Mouse (Mus musculus) kidney, embryonic 14.5 days (tissue): ENCODE data around the gene Gk2. TPM values are rescaled to one million over a fixed set of nuclear protein-coding genes. Genes with fewer than 3 reads are reported as not detected.

Experiments used
- ATAC-seq: fragments of 200-750 bp; cut with Nextera tagmentation; 2 replicates; pipeline ENCODE4 v1.8.0; 2017; ENCODE audit warnings: moderate number of reproducible peaks, mild to moderate bottlenecking, moderate TSS enrichment, moderate library complexity; ENCODE audit not compliant: low FRiP score, low TSS enrichment
- H3K27ac ChIP-seq: fragments of 300-500 bp; sonication (generic); 2 replicates; pipeline ENCODE4 v1.5.1; 2014; ENCODE audit warnings: low read depth, mild to moderate bottlenecking, low read length, moderate library complexity, mixed read lengths
- H3K27me3 ChIP-seq: fragments of 300-500 bp; sonication (generic); 2 replicates; pipeline ENCODE4 v1.6.1; 2014; ENCODE audit warnings: mild to moderate bottlenecking, low read length; ENCODE audit not compliant: control insufficient read depth, insufficient read depth
- H3K36me3 ChIP-seq: fragments of 300-500 bp; sonication (generic); 2 replicates; pipeline ENCODE4 v1.6.1; 2014; ENCODE audit warnings: low read length, mixed read lengths; ENCODE audit not compliant: control insufficient read depth, insufficient read depth
- H3K4me1 ChIP-seq: fragments of 300-500 bp; sonication (generic); 2 replicates; pipeline ENCODE4 v1.6.1; 2014; ENCODE audit warnings: low read length, mixed read lengths; ENCODE audit not compliant: control insufficient read depth, insufficient read depth
- H3K4me2 ChIP-seq: fragments of 300-500 bp; sonication (generic); replicated peaks from 2 replicates; pipeline ENCODE4 v1.6.1; 2014; ENCODE audit warnings: low read depth, mild to moderate bottlenecking, low read length
- H3K4me3 ChIP-seq: fragments of 300-500 bp; sonication (generic); 2 replicates; pipeline ENCODE4 v1.5.1; 2014; ENCODE audit warnings: mild to moderate bottlenecking, low read length
- H3K9ac ChIP-seq: fragments of 300-500 bp; sonication (generic); 2 replicates; pipeline ENCODE4 v1.6.1; 2014; ENCODE audit warnings: low read depth, mild to moderate bottlenecking, low read length, moderate library complexity
- H3K9me3 ChIP-seq: fragments of 300-500 bp; sonication (generic); 2 replicates; pipeline ENCODE4 v1.6.1; 2016; ENCODE audit warnings: low read length; ENCODE audit not compliant: control insufficient read depth
- WGBS: fragments of 180-500 bp; shearing (Covaris S2); extraction: QIAGEN DNeasy Blood & Tissue Kit; methylation state at CpG from one replicate; pipeline ENCODE4 v1.1.7; 2014; 5-methylcytosine and 5-hydroxymethylcytosine counted together
- polyA plus RNA-seq: library from polyadenylated mRNA; unstranded; fragments of >200 nt; fragmentation: Nextera tagmentation; extraction: Ambion mirVana; gene quantifications from 2 replicates; pipeline ENCODE4 v1.2.1, GENCODE M21; 2014

The Gk2 gene
- polyA plus RNA-seq, 1 experiment from 2014 or later: not detected

DNA sequence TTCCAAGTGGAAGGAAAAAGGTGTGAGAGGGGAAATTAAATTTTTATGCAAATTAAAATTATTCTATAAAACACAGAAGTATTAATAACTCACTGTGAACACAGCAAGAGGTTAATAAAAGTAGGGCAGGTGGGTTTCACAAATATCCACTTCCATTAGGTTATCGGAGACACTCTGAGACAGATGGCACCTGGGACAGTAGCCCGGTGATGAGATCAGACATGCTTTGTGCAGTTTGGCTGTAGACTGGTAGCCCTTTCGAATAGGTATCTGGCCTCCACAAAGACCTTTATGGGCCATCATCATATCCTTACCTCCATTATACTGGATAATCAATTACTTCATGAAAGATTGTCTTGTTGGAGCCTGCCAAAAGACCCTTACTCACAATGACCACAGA lies 6.0 kb upstream of the Gk2 start:
- WGBS: 95% methylated on average over 3 of the region's 3 CpGs
- H3K9me3 ChIP-seq: no peaks in the 10 kb centered on the region
- no peaks in the 10 kb centered on the region for H3K36me3 ChIP-seq
- no peak for ATAC-seq
- H3K4me3 ChIP-seq: no peak overlapping the region
- no peaks in the 10 kb centered on the region for H3K27me3 ChIP-seq
- no peaks in the 10 kb centered on the region for H3K4me1 ChIP-seq
- no peak overlapping the region for H3K9ac ChIP-seq
- H3K27ac ChIP-seq: no peak overlapping the region
- no peak overlapping the region for H3K4me2 ChIP-seq

DNA sequence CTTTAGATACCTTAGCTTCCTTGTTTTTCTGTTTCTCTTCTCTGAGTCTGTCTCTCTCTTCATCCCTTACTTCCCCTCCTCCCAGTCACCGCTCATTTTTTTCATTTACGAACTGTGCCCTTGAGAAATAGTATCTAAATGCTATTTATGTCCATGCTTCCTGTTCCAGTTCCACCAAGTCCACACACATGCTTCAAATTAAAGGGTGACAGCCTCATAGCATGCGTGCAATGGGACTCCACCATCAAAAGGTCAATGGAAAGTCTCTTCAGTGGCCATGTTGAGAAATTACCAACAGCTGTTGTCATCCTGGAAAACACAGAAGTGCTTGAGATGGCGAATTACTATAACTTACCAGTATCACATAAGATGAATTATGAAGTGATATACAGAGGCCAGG lies 5.4 kb downstream of the Gk2 start:
- no peak overlapping the region for H3K9ac ChIP-seq
- H3K27me3 ChIP-seq: no peaks in the 10 kb centered on the region
- H3K9me3 ChIP-seq: no peaks in the 10 kb centered on the region
- ATAC-seq: no peak
- H3K4me3 ChIP-seq: no peak overlapping the region
- H3K36me3 ChIP-seq: no peaks in the 10 kb centered on the region
- no peak overlapping the region for H3K4me2 ChIP-seq
- H3K27ac ChIP-seq: no peak overlapping the region
- 89% methylated on average over 4 of the region's 4 CpGs for WGBS
- no peaks in the 10 kb centered on the region for H3K4me1 ChIP-seq

DNA sequence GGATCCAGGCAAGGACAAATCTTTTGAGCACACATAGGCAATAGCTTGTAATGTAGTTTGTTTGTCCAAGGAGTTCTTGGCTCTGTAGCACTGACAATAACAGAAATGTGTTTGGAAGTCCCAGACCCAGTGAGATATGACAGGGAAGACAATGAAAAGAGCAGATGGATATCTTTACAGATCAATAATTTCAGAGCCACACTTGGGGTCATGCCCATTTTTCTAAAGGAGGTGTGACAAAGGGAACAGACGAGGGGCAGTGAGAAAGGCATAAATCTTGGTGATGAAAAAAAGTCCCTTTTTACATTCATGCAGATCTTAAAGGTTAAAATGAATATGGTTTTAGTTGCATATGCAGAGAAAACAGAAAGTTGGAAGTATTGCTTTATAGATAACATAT lies 12.6 kb downstream of the Gk2 start:
- WGBS: 50% methylated on average over 1 of the region's 1 CpGs
- no peaks in the 10 kb centered on the region for H3K36me3 ChIP-seq
- H3K4me1 ChIP-seq: no peaks in the 10 kb centered on the region
- no peak overlapping the region for H3K9ac ChIP-seq
- H3K27ac ChIP-seq: no peak overlapping the region
- no peak overlapping the region for H3K4me3 ChIP-seq
- no peak for ATAC-seq
- H3K9me3 ChIP-seq: no peaks in the 10 kb centered on the region
- H3K4me2 ChIP-seq: no peak overlapping the region
- no peaks in the 10 kb centered on the region for H3K27me3 ChIP-seq

DNA sequence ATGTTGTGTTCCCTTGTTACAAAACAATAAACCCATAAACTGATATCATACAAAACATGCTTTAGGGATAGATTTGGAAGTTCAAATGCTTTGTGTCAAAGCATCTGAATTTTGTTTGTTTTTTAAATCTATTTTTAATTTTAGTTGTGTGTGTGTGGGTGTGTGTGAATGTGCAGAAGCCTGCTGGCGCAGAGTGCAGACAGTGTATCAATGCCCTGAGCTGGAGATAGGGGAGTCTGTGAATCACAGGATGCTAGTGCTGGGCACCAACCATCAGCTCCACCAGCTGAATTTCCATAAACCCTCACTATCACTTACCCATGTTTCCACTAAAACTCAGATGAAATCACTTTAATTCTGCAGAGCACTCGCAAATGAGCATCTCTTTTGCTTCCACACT lies 24.3 kb downstream of the Gk2 start:
- no peaks in the 10 kb centered on the region for H3K27me3 ChIP-seq
- no peak overlapping the region for H3K4me3 ChIP-seq
- no peak overlapping the region for H3K9ac ChIP-seq
- WGBS: 100% methylated on average over 2 of the region's 2 CpGs
- H3K4me2 ChIP-seq: no peak overlapping the region
- H3K36me3 ChIP-seq: no peaks in the 10 kb centered on the region
- H3K9me3 ChIP-seq: no peaks in the 10 kb centered on the region
- ATAC-seq: no peak
- H3K27ac ChIP-seq: no peak overlapping the region
- no peaks in the 10 kb centered on the region for H3K4me1 ChIP-seq

DNA sequence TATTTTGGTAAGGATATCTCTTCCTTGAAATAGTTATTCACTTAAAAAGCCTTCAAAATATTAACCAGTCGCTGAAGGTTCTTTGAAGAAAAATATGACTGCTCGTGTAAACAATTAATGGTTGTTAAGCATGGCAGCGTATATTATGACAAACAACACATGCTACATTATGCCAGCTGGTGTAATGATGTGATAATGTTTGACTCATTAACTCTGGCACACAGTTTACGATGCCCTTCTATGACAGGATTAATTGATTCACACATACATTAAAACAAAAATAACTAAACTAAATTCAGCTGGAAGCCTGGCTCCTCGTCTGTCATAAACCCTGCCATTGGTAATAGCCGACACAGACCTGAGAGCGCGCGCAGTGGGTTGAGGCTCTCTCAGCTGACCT lies 26.8 kb downstream of the Gk2 start:
- WGBS: 78% methylated on average over 9 of the region's 9 CpGs
- Histone ChIP-seq H3K36me3 (no peaks in the 10 kb centered on the region), H3K27ac (no peak overlapping the region), H3K4me1 (no peaks in the 10 kb centered on the region), H3K27me3 (no peaks in the 10 kb centered on the region), H3K4me3 (no peak overlapping the region), H3K4me2 (no peak overlapping the region), H3K9ac (no peak overlapping the region), H3K9me3 (no peaks in the 10 kb centered on the region)
- no peak for ATAC-seq

DNA sequence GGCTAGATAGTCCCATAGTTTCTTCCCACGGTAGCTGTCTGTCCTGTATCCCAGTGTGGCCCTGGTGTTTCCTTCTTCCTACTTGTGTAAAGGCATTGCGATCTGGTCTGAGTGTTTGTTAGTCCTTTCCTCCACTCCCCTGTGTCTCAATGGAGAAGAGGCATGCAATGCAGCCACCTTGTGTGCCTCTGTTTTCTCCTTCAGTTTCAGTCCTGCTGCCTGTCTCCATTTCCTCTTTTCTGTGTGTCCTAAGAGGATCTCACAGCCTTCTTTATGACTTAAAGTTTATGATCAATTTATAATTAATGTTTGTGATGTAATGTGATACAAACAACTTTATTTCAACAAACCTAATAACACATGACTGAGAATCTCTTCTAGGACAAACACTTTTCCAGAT lies 35.2 kb downstream of the Gk2 start:
- H3K36me3 ChIP-seq: no peaks in the 10 kb centered on the region
- no peaks in the 10 kb centered on the region; the same call in 1 of the 2 replicates for H3K27me3 ChIP-seq
- ATAC-seq: no peak
- no peak overlapping the region for H3K4me3 ChIP-seq
- H3K4me2 ChIP-seq: no peak overlapping the region
- H3K4me1 ChIP-seq: no peaks in the 10 kb centered on the region
- no peak overlapping the region for H3K9ac ChIP-seq
- 91% methylated on average over 2 of the region's 2 CpGs for WGBS
- H3K9me3 ChIP-seq: no peaks in the 10 kb centered on the region
- H3K27ac ChIP-seq: no peak overlapping the region

DNA sequence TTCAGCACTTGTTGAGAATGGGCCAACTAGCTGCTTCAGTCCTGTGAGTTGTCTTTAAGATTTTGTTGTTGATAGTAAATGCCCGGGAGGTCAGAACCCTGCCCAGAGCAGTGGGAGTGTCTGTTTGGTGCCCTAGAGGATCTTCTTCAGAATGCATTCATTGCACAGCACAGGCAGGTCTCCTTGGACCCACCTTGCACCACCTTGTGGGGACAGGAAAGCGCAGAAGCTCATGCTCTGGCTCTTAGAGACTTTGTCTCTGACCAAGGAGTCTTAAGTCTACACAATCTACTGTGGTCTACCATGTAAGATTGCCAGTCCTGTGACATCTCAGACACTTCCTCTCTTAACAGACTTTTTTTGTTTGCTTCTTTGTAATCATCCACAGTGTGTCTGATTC lies 39.6 kb downstream of the Gk2 start:
- Histone ChIP-seq H3K4me2 (no peak overlapping the region), H3K27ac (no peak overlapping the region), H3K4me1 (no peaks in the 10 kb centered on the region), H3K36me3 (no peaks in the 10 kb centered on the region), H3K9me3 (no peaks in the 10 kb centered on the region), H3K4me3 (no peak overlapping the region), H3K9ac (no peak overlapping the region), H3K27me3 (no peaks in the 10 kb centered on the region; the same call in 1 of the 2 replicates)
- WGBS: 73% methylated on average over 2 of the region's 2 CpGs
- ATAC-seq: no peak

DNA sequence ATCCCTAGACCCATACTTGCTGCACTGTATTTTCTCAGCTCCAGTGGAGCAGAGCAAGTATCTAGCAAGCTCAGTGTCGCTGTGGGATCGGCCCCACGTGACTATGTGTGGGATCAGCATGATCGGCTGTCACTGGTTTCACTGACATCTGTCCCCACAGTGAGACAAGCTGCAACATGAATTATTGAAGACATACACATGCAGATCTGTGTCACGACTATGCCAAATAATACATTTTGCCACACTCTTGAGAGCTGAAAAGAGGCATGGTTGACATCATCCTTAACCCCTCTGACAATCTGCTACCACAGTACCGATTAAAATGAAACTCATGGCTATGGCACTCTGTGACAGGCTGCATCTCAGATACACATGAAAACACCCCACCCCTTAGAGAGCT lies 41.0 kb downstream of the Gk2 start:
- ATAC-seq: no peak
- Histone ChIP-seq H3K4me1 (no peaks in the 10 kb centered on the region), H3K27me3 (no peaks in the 10 kb centered on the region; the same call in 1 of the 2 replicates), H3K9me3 (no peaks in the 10 kb centered on the region), H3K36me3 (no peaks in the 10 kb centered on the region), H3K27ac (no peak overlapping the region), H3K9ac (no peak overlapping the region), H3K4me2 (no peak overlapping the region), H3K4me3 (no peak overlapping the region)
- WGBS: 73% methylated on average over 6 of the region's 6 CpGs

DNA sequence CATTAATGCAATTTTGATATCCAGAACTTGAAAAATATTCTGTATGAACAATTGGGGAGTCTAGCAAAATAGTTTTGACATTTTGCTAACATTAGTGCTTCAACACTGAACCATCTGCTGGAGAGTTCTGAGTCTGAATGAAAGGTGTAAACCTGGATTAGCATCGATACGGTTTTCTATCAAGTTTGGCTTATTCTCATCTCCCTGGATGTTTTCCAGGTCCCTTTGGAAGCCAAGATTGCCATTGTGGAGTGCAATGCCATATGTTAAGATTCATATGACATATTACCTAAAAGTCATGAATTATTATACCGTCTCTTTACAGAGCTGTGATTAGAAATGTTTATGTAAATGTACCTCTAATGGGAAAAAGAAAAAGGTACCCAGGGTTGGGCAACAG lies 43.1 kb downstream of the Gk2 start:
- Histone ChIP-seq H3K9me3 (no peaks in the 10 kb centered on the region), H3K36me3 (no peaks in the 10 kb centered on the region), H3K4me2 (no peak overlapping the region), H3K9ac (no peak overlapping the region), H3K27ac (no peak overlapping the region), H3K4me3 (no peak overlapping the region), H3K27me3 (no peaks in the 10 kb centered on the region; the same call in 1 of the 2 replicates), H3K4me1 (no peaks in the 10 kb centered on the region)
- no peak for ATAC-seq
- WGBS: 92% methylated on average over 3 of the region's 3 CpGs

DNA sequence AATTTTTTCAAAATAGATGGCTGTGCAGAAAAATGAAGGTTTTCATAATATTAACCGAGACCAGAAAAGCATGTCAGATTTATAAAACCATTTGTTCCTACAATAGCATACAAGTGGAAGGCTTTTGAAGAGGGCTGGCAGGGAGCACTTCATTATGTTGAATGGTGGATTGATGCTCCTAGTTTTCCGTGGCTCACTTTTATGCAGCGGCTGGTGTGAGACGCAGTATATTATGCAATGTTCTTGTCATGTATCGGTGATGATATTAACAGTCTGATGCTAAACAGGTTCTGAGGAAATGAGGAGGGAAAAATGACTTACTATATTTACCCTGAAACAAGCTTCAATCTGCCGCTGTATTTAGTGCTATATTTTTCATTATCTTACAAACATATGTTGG lies 46.6 kb downstream of the Gk2 start:
- 95% methylated on average over 6 of the region's 6 CpGs for WGBS
- Histone ChIP-seq H3K27ac (no peak overlapping the region), H3K27me3 (no peaks in the 10 kb centered on the region), H3K4me1 (no peaks in the 10 kb centered on the region), H3K9me3 (no peaks in the 10 kb centered on the region), H3K4me2 (no peak overlapping the region), H3K9ac (no peak overlapping the region), H3K4me3 (no peak overlapping the region), H3K36me3 (no peaks in the 10 kb centered on the region)
- no peak for ATAC-seq
